Mouse (Mus musculus) subcutaneous adipose tissue, adult 2 months (tissue): ENCODE results near the gene Deup1. TPM values are rescaled to one million over a fixed set of nuclear protein-coding genes. Genes with fewer than 3 reads are reported as not detected.

Experiments used
- polyA plus RNA-seq: library from polyadenylated mRNA; depleted of rRNA; stranded (reverse); fragments of >200 nt; gene quantifications from 2 replicates; pipeline ENCODE4 v1.2.3, GENCODE M21; 2012; ENCODE audit warnings: low replicate concordance; rRNA removed

Deup1 gene
- 0.09 and 0.14 TPM in 2 replicates for polyA plus RNA-seq

GRCm38 (mm10) chr9:15627785-15628287 lies at the start of gene Deup1:
TSS of gene Deup1 (minus strand) at chr9:15627933.

Other genes with a start within 250 kb of the Deup1 start
- gene Smco4, start 134.5 kb downstream of the Deup1 start, polyA plus RNA-seq, result 20.3 and 21.0 TPM in 2 replicates
- 9.5 and 15.0 TPM in 2 replicates for gene Slc36a4, start 81.8 kb upstream of the Deup1 start, polyA plus RNA-seq
- not detected in 2 replicates for gene Mtnr1b, start 246.6 kb upstream of the Deup1 start, polyA plus RNA-seq